Mouse (Mus musculus): ENCODE results near the gene Dydc1. TPM values are rescaled to one million over a fixed set of nuclear protein-coding genes. Genes with fewer than 3 reads are reported as not detected.

Dydc1 gene
- polyA plus RNA-seq, 1 experiment from 2014 or later: not detected

Other genes with a start within 250 kb of the Dydc1 start
- 1.5 and 1.6 TPM in 2 replicates for gene Sh2d4b, start 179.6 kb upstream of the Dydc1 start, polyA plus RNA-seq (2014; fragmentation: Nextera tagmentation; extraction: Ambion mirVana)
- 118 and 125 TPM in 2 replicates for gene Tspan14, start 106.1 kb upstream of the Dydc1 start, polyA plus RNA-seq (2014; fragmentation: Nextera tagmentation; extraction: Ambion mirVana)
- gene Fam213a, start 59.1 kb upstream of the Dydc1 start, polyA plus RNA-seq (2014; fragmentation: Nextera tagmentation; extraction: Ambion mirVana): 48.5 and 48.8 TPM in 2 replicates
- 0.51 and 0.58 TPM in 2 replicates for gene Dydc2, start 3.7 kb upstream of the Dydc1 start, polyA plus RNA-seq (2014; fragmentation: Nextera tagmentation; extraction: Ambion mirVana)
- gene Mat1a, start 32.1 kb downstream of the Dydc1 start, polyA plus RNA-seq (2014; fragmentation: Nextera tagmentation; extraction: Ambion mirVana): not detected in 2 replicates
- not detected in 2 replicates for gene Sftpa1, start 58.9 kb downstream of the Dydc1 start, polyA plus RNA-seq (2014; fragmentation: Nextera tagmentation; extraction: Ambion mirVana)
- not detected in 2 replicates for gene Mbl1, start 78.5 kb downstream of the Dydc1 start, polyA plus RNA-seq (2014; fragmentation: Nextera tagmentation; extraction: Ambion mirVana)
- not detected in 2 replicates for gene Sftpd, start 112.2 kb downstream of the Dydc1 start, polyA plus RNA-seq (2014; fragmentation: Nextera tagmentation; extraction: Ambion mirVana)
- not detected in 2 replicates for gene Gm2832, start 205.9 kb downstream of the Dydc1 start, polyA plus RNA-seq (2014; fragmentation: Nextera tagmentation; extraction: Ambion mirVana)